Mouse (Mus musculus) brain, embryonic 14.5 days (tissue): ENCODE data around the gene Igsf11.

ENCODE experiments used
- CTCF ChIP-seq: fragments of 200-500 bp; IDR thresholded peaks from 2 replicates; pipeline ENCODE4 v1.5.1; 2012; ENCODE audit warnings: inconsistent platforms, mild to moderate bottlenecking, moderate library complexity, borderline replicate concordance; ENCODE audit not compliant: insufficient read depth, insufficient read length; ENCODE audit errors: extremely low read depth
- POLR2A ChIP-seq: fragments of 200-500 bp; IDR thresholded peaks from 2 replicates; pipeline ENCODE4 v1.6.1; 2012; ENCODE audit warnings: mild to moderate bottlenecking, inconsistent platforms, borderline replicate concordance; ENCODE audit not compliant: poor library complexity, insufficient read depth, insufficient read length, severe bottlenecking; ENCODE audit errors: extremely low read depth

DNA sequence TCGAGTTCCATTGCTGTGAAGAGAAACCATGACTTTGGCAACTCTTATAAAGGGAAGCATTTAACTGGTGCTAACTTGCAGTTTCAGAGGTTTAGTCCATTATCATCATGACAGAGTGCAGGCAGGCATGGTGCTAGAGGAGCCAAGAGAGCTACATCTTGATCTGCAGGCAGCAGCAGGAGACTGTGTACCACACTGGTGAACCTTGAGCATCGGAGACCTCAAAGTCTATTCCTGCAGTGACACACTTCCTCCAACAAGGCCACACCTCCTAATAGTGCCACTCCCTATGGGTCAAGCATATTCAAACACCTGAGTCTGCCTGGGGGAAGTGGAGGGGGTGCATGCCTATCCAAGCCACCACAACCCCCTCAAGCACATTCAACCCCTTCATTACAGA, 86.1 kb downstream of the Igsf11 start:
- no peak for TF ChIP-seq POLR2A
- TF ChIP-seq CTCF, result no peak
